Mouse (Mus musculus) midbrain, embryonic 16.5 days (tissue): ENCODE measurements at regions not wholly inside any gene's neighbourhood (a gene's known extent, or its start where the extent isn't known, plus 50 kb on each side); places are given as distances from the start of the nearest gene placed in this dataset.

Experiments
- ATAC-seq: fragments of 200-750 bp; cut with Nextera tagmentation; 2 replicates; pipeline ENCODE4 v1.8.0; 2017; ENCODE audit warnings: moderate TSS enrichment
- H3K27ac ChIP-seq: fragments of 300-500 bp; sonication (generic); 2 replicates; pipeline ENCODE4 v1.5.1; 2014; ENCODE audit warnings: mild to moderate bottlenecking, low read length, mixed read lengths
- H3K27me3 ChIP-seq: fragments of 300-500 bp; sonication (generic); 2 replicates; pipeline ENCODE4 v1.6.1; 2014; ENCODE audit warnings: low read depth, low read length, mixed read lengths; ENCODE audit not compliant: control insufficient read depth, insufficient read depth
- H3K36me3 ChIP-seq: fragments of 300-500 bp; sonication (generic); 2 replicates; pipeline ENCODE4 v1.6.1; 2014; ENCODE audit warnings: mild to moderate bottlenecking, low read length, moderate library complexity, mixed read lengths; ENCODE audit not compliant: control insufficient read depth, insufficient read depth
- H3K4me1 ChIP-seq: fragments of 300-500 bp; sonication (generic); 2 replicates; pipeline ENCODE4 v1.6.1; 2014; ENCODE audit warnings: mild to moderate bottlenecking, low read length, mixed read lengths; ENCODE audit not compliant: control insufficient read depth, insufficient read depth
- H3K4me2 ChIP-seq: fragments of 300-500 bp; sonication (generic); 2 replicates; pipeline ENCODE4 v1.6.1; 2014; ENCODE audit warnings: mild to moderate bottlenecking, low read length, mixed read lengths
- H3K4me3 ChIP-seq: fragments of 300-500 bp; sonication (generic); 2 replicates; pipeline ENCODE4 v1.5.1; 2014; ENCODE audit warnings: low read depth, mild to moderate bottlenecking, low read length, moderate library complexity, mixed read lengths
- H3K9ac ChIP-seq: fragments of 300-500 bp; sonication (generic); 2 replicates; pipeline ENCODE4 v1.6.1; 2014; ENCODE audit warnings: low read depth, low read length, mixed read lengths
- H3K9me3 ChIP-seq: fragments of 300-500 bp; sonication (generic); replicated peaks from 2 replicates; pipeline ENCODE4 v1.6.1; 2014; ENCODE audit warnings: mild to moderate bottlenecking, low read length, mixed read lengths; ENCODE audit not compliant: control insufficient read depth, poor library complexity, severe bottlenecking
- WGBS: fragments of 180-500 bp; shearing (Covaris S2); extraction: QIAGEN DNeasy Blood & Tissue Kit; methylation state at CpG from one replicate; pipeline ENCODE4 v1.1.7; 2014; 5-methylcytosine and 5-hydroxymethylcytosine counted together

DNA sequence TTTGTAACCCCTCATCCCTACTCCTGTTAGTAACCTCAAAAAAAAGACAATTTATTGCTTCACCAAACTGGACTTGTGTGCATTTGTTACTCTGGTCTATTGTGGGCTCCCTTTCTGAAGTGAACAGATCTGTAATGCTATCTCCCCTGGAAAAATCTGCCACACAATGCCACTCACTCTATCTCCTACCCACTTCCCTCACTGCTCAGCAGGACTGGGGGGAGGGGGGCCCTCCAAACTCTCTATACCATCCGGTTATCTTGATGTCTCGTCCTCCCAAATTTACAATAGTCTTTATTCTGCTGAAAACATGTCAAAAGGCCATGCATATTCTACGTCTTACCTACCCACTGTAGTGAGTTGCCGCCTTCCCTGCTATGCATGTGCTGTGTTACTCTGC lies 76.7 kb downstream of the Sox4 start:
- H3K9me3 ChIP-seq = no peaks in the 10 kb centered on the region
- H3K4me2 ChIP-seq = no peak overlapping the region
- no peak overlapping the region for H3K4me3 ChIP-seq
- 55% methylated on average over 4 of the region's 4 CpGs for WGBS
- no peak overlapping the region for H3K27ac ChIP-seq
- H3K4me1 ChIP-seq = peaks cover 10% of the 10 kb centered on the region; the same call in 1 of the 2 replicates
- no peaks in the 10 kb centered on the region for H3K27me3 ChIP-seq
- H3K9ac ChIP-seq = no peak overlapping the region
- ATAC-seq = no peak
- H3K36me3 ChIP-seq = no peaks in the 10 kb centered on the region

DNA sequence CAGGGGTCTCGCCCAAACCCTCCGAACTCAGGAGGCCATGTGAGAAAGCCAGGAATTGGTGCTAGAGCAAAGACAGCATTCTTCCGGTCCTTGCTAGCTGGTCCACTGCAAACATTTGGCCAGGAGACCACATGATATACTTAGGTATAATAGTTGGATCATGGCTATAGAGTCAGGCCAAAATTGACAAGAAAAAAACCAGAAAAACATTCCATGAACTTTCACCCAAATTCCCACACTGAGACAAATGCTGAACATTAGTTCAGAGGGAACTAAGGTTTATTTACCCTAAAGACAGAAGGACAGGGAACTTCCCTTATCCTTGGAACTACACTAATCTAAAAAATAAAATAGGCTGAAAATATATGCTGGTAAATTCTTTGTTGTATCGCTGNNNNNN lies 82.8 kb downstream of the Sox4 start:
- no peaks in the 10 kb centered on the region for H3K36me3 ChIP-seq
- ATAC-seq = no peak
- no peaks in the 10 kb centered on the region for H3K27me3 ChIP-seq
- 92% methylated on average over 4 of the region's 4 CpGs for WGBS
- no peak overlapping the region for H3K9ac ChIP-seq
- H3K4me3 ChIP-seq = no peak overlapping the region
- no peaks in the 10 kb centered on the region for H3K9me3 ChIP-seq
- peaks cover 10% of the 10 kb centered on the region for H3K4me1 ChIP-seq
- H3K27ac ChIP-seq = no peak overlapping the region
- H3K4me2 ChIP-seq = no peak overlapping the region

- 0 out of 2 replicates have a peak, but pooled peaks have one; percentile 25 for ATAC-seq
- no peak overlapping the region for H3K27ac ChIP-seq
- H3K4me2 ChIP-seq = no peak overlapping the region
- no peaks in the 10 kb centered on the region for H3K27me3 ChIP-seq
- H3K4me1 ChIP-seq = peaks cover 10% of the 10 kb centered on the region
- H3K9me3 ChIP-seq = no peaks in the 10 kb centered on the region
- H3K36me3 ChIP-seq = no peaks in the 10 kb centered on the region
- 39% methylated on average over 5 of the region's 5 CpGs for WGBS
- H3K4me3 ChIP-seq = no peak overlapping the region
- no peak overlapping the region for H3K9ac ChIP-seq
These were observed 86.3 kb downstream of the Sox4 start for GRCm38 (mm10) chr13:28867210-28867609.

GRCm38 (mm10) chr13:28866686-28867085 lies 86.8 kb downstream of the Sox4 start:
- ATAC-seq = no peak
- Histone ChIP-seq H3K4me2 (no peak overlapping the region), H3K9me3 (no peaks in the 10 kb centered on the region), H3K9ac (no peak overlapping the region), H3K4me3 (no peak overlapping the region), H3K36me3 (no peaks in the 10 kb centered on the region), H3K4me1 (peaks cover 10% of the 10 kb centered on the region), H3K27me3 (no peaks in the 10 kb centered on the region), H3K27ac (no peak overlapping the region)
- WGBS = 74% methylated on average over 3 of the region's 3 CpGs

DNA sequence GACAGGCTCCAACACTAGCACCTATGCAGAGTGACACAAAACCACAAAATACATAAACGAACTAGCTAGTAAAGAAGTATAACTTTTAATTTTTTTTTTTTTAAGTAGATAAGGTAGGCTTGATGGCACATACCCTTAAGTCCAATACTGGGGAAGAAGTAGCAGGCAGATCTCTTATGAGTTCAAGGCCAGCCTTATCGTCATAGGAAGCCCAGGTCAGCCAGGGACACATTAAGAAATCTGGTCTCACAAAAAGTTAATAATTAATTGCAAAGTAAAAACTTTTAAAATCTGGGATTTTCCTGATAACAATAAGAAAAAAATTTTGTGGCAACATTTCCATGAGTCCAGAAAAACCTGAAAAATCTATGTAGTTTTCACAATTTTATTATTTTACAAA lies 92.9 kb downstream of the Sox4 start:
- ATAC-seq = no peak
- Histone ChIP-seq H3K27ac (no peak overlapping the region), H3K4me3 (no peak overlapping the region), H3K27me3 (no peaks in the 10 kb centered on the region), H3K4me1 (peaks cover 3% of the 10 kb centered on the region; the same call in 1 of the 2 replicates), H3K4me2 (no peak overlapping the region), H3K9ac (no peak overlapping the region), H3K9me3 (no peaks in the 10 kb centered on the region), H3K36me3 (no peaks in the 10 kb centered on the region)
- 80% methylated on average over 2 of the region's 2 CpGs for WGBS

DNA sequence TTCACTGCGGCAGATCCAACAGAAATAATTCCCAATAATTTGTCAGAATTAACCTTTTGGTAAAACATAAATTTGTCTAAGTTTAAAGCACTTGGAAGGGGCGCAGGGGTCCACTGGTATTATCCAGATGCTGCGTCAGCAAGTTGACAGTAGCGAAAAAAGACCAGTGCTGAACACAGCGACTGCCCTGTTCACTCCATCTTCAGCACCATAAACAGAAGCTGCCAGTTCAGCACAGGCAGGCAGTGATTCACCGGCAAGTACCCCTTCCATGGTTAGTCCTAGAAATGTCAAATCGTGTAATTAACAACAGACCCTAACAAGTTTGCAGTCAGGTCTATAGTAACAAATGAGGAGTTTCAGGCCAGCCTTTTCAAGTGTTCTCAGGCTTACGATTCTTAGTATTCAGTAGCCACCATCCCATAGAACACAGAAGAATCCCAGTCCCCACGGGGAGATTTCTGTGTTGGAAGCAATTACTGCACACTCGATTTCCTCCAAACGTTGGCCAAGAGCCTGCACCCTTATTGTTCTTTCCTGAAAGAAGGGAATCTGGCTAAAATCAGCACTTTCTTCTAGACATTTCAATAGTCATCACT lies 93.6 kb downstream of the Sox4 start:
- Histone ChIP-seq H3K9me3 (no peaks in the 10 kb centered on the region), H3K4me3 (no peak overlapping the region), H3K4me2 (no peak overlapping the region), H3K36me3 (no peaks in the 10 kb centered on the region), H3K27me3 (no peaks in the 10 kb centered on the region), H3K4me1 (peaks cover 3% of the 10 kb centered on the region; the same call in 1 of the 2 replicates), H3K9ac (no peak overlapping the region), H3K27ac (no peak overlapping the region)
- 52% methylated on average over 11 of the region's 11 CpGs for WGBS
- ATAC-seq = no peak; the same call in 1 of the 2 replicates

DNA sequence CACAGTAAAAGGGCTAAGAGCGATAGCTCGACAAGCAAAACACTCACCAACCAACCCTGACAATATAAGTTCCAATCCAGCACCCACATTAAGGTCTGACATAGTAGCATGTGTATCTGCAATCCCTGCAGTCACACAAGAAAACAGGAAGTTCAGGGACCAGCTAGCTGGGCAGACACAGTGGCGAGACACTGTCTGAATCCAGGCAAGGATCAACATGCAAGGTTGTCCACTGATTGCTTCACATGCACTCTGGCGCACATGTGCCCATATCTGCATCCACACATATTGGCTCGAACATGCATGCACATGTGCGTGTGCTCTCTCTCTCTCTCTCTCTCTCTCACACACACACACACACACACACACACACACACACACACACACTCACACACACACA lies 95.5 kb downstream of the Sox4 start:
- no peak overlapping the region for H3K9ac ChIP-seq
- H3K4me1 ChIP-seq = peaks cover 3% of the 10 kb centered on the region; the same call in 1 of the 2 replicates
- H3K4me3 ChIP-seq = no peak overlapping the region
- H3K36me3 ChIP-seq = no peaks in the 10 kb centered on the region
- H3K27me3 ChIP-seq = no peaks in the 10 kb centered on the region
- WGBS = 90% methylated on average over 6 of the region's 6 CpGs
- no peak for ATAC-seq
- no peaks in the 10 kb centered on the region for H3K9me3 ChIP-seq
- no peak overlapping the region for H3K27ac ChIP-seq
- no peak overlapping the region for H3K4me2 ChIP-seq

GRCm38 (mm10) chr13:28857201-28857600 lies 96.3 kb downstream of the Sox4 start:
- Histone ChIP-seq H3K27me3 (no peaks in the 10 kb centered on the region), H3K27ac (no peak overlapping the region), H3K4me1 (peaks cover 3% of the 10 kb centered on the region; the same call in 1 of the 2 replicates), H3K4me2 (no peak overlapping the region), H3K4me3 (no peak overlapping the region), H3K9ac (no peak overlapping the region), H3K36me3 (no peaks in the 10 kb centered on the region), H3K9me3 (no peaks in the 10 kb centered on the region)
- 93% methylated on average over 6 of the region's 6 CpGs for WGBS
- ATAC-seq = no peak

DNA sequence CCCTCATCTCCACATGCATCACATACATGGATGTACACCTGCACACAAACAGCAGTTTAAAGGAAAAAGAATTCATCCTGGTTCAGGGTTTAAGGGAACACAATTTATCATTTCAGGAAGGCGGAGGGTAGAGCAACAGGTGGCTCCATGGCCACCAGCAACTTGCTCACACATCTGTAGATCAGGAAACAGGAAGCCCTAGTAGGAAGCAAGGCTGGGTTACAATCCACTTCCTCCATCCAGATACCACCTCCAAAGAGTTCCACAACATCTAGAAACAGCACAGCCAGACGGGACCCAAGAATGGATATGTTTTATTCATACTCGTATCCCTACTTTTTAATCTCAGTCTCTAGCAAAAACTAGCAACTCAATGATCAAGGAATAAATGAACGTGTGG lies 97.0 kb downstream of the Sox4 start:
- no peak overlapping the region for H3K4me2 ChIP-seq
- no peak overlapping the region for H3K27ac ChIP-seq
- no peak overlapping the region for H3K9ac ChIP-seq
- WGBS = 85% methylated on average over 4 of the region's 4 CpGs
- no peaks in the 10 kb centered on the region for H3K36me3 ChIP-seq
- ATAC-seq = no peak
- H3K4me3 ChIP-seq = no peak overlapping the region
- peaks cover 3% of the 10 kb centered on the region; the same call in 1 of the 2 replicates for H3K4me1 ChIP-seq
- no peaks in the 10 kb centered on the region for H3K9me3 ChIP-seq
- H3K27me3 ChIP-seq = no peaks in the 10 kb centered on the region
